Mouse (Mus musculus): Measurements from ENCODE around the gene Rabepk.
A peak's percentile ranks its signal among the peaks of the same experiment; 100 is the strongest.
"Not testable (repeated sequence)": the region's sequence is repeated elsewhere in the genome, so short reads cannot be mapped to it uniquely, and the experiment has no call there.

The Rabepk gene

DNA sequence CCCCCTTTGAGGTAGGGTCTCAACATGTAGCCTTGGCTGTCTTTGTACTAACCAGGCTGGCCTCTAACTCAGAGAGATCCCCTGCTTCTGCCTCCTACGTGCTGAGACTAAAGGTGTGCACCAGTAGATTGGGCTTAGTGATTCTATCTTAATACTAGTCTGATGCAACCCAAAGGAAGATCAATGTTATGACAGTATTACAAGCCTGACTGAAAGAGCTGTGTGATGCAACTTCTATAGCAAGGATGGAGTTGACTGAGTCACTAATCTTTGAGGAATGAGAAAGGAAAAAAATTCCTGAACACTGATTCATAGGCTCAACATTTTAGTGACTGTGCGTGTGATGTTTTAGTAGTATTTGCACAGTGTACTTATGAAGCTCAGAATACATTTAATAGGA is 29.7 kb downstream of the Rabepk start:
- no peak for DNase-seq (ENCODE audit: low read depth in 2 of 2, low spot score in 2 of 2)

DNA sequence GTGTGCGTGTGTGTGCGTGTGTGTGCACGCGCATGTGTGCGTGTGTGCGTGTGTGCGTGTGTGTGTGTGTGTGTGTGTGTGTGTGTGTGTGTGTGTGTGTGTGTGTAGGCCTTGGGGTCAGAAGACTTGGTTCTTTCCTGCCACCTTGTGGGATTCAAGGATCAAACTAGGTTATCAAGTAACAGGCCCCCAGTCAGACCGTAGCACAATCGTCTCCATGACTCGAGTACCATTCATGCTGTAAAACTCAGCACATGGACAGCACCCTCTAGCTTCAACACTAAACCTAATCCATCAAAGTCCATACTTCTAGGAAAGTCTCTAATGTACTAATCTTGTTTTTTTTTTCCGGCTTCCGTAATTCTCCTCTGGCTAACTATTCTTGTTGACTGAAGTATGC is 34.9 kb downstream of the Rabepk start:
- DNase-seq (ENCODE audit: low read depth in 2 of 2, low spot score in 2 of 2), result no peak

DNA sequence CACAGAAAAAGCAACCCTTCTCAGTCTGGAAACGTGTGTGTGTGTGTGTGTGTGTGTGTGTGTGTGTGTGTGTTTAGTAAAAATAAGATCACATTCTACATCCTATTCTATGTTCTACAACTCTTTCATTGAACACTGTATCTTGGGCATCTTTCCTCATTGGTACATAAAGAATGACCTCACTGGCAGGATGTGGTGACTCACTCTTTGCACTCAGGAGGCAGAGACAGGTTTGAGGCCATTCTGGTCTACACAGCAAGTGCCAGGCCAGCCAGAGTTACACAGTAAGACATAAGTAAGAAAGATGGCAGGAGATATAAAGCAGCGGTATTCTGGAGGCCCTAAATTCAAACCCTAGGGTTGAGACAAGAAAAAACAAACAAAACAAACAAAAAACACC is 36.8 kb downstream of the Rabepk start:
- DNase-seq (ENCODE audit: low read depth in 2 of 2, low spot score in 2 of 2), result no peak

DNA sequence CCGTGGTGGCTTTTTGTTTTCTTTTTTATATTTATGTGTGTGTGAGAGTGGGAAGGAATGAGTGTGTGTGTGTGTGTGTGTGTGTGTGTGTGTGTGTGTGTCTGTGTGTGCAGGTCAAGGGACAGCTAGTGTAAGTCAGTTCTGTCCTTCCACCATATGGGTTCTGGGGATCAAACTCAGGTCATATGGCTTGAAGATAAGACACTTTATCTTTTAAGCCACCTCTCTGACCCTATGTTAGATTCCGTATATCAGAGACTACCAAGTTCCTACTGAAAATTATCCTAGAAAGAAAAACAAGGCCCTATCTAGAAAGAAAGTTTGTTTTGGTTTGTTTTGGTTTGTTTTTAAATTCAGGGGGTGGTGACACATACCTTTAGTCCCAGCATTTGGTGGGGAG is 37.5 kb downstream of the Rabepk start:
- no peak for DNase-seq (ENCODE audit: low read depth in 2 of 2, low spot score in 2 of 2)

DNA sequence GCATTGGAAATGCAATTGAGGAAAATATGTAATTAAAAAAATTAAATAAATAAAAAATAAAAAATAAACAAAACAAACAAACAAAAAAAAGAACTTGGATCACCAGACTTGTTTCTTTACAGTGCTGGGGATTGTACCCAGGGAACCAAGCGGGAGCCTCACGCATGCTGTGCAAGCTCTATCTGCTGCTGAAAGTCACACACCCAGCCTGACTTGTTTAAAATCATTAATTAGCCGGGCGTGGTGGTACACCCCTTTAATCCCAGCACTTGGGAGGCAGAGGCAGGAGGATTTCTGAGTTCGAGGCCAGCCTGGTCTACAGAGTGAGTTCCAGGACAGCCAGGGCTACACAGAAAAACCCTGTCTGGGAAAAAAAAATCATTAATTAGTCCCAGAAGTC is 38.4 kb downstream of the Rabepk start:
- not testable (repeated sequence) for DNase-seq (ENCODE audit: low read depth in 2 of 2, low spot score in 2 of 2)

DNA sequence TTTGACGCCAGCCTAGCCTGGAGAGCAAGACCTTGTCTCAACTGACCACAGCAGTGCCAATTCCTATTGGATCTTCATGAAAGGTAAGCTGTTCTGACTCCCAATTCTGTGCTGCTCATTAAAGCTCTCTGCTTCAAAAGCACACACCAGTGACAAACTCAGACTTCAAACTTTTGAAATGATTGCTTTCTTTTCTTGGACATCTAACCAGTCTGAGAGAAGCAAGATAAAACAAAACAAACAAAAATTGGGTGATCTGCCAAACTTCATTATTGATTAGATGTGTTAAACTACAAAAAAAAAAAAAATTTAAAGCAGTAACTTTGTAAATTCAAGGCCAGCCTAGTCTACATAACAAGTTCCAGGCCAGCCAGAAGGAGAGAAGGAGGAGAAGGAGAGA is 42.4 kb downstream of the Rabepk start:
- DNase-seq (ENCODE audit: low read depth in 2 of 2, low spot score in 2 of 2), result no peak

DNA sequence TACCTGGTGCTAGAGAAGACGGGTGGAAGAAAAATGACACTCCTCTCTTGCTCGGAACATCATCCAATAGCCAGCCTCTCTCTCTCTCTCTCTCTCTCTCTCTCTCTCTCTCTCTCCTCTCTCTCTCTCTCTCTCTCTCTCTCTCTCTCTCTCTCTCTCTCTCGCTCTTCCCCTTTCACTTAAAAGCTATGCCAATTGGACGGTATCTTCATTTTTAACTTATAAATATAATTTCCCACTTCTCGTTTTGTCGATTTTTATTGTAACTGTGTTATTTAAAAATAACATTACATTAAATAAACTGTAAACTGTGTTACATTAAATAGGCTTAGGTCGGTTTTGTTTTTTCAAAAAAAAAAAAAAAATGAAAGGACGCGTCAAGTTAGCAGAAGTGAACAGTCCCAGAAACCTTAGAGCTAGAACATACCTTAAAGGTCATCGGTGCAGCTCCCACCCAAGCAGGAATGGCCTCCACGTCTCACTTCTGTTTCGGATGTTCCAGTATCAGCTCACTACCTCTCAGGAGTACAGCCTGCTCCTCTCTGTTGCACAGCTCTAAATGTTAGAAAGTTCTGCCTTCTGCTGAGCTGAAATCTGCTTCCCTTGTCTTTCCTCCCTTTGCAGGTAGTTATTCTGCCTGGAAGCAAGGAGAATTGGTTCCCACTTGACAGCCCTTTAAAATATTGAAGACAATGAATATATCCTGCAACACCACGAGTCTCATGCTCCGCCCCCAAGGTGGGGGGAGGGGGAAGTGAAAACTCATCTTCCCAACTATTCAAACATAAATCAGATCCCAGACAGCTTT is 45.0 kb downstream of the Rabepk start, which contains the start of gene Gapvd1:
Gene Gapvd1, minus strand, starts transcription at position 682 of the 808 bp plus-strand sequence.
- DNase-seq (ENCODE audit: low read depth in 2 of 2, low spot score in 2 of 2), result no peak

DNA sequence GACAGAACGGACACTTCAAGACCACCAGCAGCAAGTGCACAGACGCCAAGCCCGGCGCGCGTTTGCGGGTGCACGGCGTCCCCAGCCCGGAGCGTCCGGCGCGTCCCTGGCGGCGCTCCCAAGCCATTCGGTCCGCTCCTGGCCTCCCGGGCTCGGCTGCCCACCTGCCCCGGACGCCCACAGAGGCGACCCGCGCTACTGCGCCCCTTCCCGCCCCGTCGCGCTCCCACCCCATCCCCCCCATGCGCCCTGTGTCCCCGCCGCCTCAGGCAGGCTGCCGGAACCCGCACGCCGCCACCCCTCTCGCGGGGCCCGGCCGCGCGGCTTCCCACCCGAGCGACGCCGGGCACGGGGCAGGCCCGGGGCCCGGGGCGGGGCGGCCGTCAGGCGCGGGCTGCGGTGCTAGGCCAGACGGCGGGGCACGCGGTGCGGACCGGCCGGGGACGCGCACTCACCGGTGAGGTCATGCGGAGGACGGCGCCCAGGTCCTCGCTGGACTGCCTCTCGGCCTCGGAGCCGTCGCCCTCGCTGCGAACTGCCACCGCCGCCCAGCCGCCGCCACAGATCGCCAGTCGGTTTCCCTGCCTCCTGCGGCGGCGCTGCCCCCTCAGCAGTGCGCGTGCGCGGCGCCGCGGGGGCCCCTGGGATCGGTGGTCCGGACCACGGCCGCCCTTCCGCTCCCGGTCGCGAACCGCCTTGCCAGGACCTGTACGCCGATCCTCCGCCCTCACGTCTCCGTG is 45.7 kb downstream of the Rabepk start:
- DNase-seq (ENCODE audit: low read depth in 2 of 2, low spot score in 2 of 2), result peak; percentile 70

DNA sequence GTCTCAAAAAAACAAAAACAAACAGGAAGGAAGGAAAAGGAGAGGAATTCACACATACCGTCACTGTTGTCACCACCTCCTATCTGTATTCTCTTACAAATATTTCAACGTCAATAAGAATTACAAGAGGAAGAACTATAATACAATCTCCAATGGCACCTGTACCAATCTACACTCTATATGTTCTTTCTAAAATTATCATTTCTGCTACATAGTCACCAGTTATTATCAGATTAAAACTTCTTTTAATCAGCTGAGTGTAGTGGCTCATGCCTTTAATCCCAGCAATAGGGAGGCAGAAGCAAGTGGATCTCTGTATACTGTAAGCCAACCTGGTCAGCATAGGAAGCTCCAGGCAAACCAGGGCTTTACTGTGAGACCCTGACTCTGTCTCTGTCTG is 49.5 kb downstream of the Rabepk start:
- DNase-seq (ENCODE audit: low read depth in 2 of 2, low spot score in 2 of 2), result no peak

DNA sequence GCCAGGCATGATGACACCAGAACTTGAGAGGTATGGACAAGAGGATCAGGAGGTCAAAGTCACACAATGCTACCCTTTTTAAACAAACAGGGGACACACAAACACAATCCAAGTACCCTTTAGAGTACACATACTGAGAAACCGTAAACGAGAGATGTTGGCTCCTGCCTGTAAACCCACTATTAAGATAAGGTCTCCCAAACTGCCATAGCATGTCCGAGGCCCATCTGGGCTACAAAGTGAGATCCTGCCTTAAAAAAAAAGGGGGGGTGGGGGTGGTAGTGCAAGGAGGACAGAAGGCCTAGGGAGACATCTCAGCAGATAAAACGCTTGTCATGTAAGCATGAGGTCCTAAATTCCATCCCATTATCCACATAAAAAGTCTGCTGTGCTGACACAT is 51.2 kb downstream of the Rabepk start:
- no peak for DNase-seq (ENCODE audit: low read depth in 2 of 2, low spot score in 2 of 2)

DNA sequence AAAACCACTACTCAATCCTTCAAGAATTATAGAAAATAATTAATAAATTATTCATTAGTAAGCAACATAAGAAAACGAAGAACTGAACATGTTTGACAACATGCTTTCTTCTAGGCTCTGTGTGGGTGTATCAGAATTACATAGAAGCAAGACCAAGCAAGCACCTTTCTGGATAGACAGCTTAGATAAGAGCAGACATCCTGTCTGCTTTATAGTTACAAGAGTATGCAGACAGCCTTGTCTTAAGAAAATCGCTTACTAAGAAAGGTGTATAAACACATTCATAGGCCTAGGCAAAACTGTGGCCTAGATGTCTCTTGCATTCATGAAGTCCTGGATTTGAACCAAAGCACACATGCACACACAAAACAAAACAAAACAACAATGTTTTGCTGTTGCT is 54.0 kb downstream of the Rabepk start:
- DNase-seq (ENCODE audit: low read depth in 2 of 2, low spot score in 2 of 2), result no peak

DNA sequence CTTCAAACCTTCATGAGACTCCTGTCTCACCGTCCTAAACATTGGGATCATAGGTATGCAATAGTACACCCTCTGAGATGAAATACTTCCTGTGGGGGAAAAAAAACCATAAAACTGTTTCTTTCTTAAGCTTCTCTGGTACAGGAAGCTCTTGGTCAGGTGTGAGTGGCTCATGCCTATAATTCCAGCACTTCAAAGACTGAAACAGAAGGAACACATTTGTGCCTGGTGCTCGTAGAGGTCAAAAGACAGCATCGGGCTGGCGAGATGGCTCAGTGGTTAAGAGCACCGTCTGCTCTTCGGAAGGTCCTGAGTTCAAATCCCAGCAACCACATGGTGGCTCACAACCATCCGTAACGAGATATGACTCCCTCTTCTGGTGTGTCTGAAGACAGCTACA is 55.2 kb downstream of the Rabepk start:
- peak in 1 of 2 experiments; percentile 11 for DNase-seq (ENCODE audit: low read depth in 2 of 2, low spot score in 2 of 2)

DNA sequence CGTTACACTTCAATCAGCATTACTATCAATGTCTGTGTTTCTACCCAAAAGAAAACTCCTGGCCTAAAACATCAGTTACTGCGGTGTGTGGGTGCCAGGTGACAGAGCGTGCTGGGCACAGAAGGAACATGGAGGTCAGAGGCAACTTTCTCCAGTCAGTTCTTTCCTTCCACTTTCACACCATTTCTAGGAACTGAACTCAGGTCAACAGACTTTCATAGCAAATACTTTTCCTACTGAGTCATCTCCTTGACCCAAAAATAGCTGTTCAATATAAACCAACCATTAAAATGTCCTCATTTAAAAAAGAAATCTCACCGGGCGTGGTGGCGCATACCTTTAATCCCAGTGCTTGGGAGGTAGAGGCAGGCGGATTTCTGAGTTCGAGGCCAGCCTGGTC is 57.0 kb downstream of the Rabepk start:
- DNase-seq (ENCODE audit: low read depth in 2 of 2, low spot score in 2 of 2), result no peak

DNA sequence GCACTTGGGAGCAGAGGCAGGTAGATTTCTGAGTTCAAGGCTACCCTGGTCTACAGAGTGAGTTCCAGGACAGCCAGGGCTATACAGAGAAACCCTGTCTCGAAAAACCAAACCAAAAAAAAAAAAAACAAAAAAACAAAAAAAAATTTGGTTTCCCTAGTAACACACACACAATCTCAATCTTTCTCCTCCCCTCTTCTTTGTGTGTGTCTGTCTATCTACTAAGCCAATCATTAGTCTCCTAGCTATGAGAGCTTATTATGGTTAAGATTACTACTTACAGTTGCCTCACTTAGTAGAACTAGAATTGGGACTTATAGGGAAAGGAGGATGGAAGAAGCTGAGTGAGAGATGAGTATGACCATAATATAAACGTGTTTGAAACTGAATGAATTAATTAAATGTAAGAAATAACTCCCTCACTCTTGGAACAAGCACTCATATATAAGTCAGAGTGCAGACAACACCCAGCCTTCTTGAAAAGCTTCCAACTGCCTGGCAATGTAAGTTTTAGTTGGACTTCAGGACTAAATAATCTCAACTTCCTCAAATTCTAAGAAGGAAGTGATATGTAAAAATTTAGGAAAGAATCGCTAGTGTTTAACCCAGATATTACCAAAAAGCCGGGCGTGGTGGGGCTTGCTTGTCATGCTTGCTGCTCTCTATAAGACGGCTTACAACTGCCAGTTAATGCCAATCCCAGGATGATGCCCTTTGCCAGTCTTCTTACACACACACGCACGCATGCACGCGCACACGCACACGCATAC is 58.1 kb downstream of the Rabepk start:
- no peak for DNase-seq (ENCODE audit: low read depth in 2 of 2, low spot score in 2 of 2)

DNA sequence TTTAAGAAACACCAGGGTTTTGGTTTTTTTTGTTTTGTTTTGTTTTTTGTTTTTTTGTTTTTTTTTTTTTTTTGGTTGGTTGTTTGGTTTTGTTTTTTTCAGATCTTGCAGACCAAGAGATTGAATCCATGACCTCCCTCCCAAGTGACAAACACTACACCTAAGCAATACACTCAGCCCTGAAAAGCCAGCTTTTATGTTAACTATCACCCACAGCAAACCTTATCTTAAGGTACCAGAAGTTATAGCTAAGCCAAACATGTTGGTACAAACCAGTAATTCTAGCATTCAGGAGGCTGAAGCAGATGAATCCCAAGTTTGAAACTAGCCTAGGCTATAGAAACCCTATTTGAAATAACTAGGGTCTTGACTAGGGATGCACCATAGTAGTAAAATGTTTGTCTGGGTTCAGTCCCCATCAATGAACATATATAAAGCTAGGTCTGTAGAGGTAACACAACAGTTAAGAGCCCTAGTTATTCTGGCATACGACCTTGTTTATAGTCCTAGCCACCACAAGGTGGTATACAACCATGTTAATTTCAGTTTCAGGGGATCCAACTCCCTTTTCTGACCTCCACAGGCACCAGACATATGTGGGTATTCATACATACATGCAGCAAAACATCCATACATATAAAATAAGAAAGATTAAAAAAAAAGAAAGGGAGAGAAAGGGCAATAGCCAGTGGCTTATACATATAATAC is 59.9 kb downstream of the Rabepk start:
- no peak for DNase-seq (ENCODE audit: low read depth in 2 of 2, low spot score in 2 of 2)

DNA sequence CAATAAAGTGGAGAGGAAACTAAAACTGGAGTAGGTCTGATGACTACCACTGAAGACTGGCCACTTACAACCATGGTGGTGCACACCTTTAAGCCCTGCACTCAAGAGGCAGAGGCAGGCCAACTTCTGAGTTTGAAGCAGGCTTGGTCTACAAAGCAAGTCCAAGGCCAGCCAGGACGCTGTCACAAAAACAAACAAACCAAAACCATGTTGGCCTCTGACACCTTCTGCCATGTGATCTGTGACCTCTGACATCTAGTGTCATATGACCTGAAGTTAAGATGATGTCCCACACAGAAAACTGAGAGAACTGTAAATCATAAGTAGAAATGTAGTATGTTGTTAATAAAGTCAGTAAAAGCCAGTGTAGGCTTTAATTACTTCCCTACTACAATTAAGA is 61.8 kb downstream of the Rabepk start:
- no peak for DNase-seq (ENCODE audit: low read depth in 2 of 2, low spot score in 2 of 2)

DNA sequence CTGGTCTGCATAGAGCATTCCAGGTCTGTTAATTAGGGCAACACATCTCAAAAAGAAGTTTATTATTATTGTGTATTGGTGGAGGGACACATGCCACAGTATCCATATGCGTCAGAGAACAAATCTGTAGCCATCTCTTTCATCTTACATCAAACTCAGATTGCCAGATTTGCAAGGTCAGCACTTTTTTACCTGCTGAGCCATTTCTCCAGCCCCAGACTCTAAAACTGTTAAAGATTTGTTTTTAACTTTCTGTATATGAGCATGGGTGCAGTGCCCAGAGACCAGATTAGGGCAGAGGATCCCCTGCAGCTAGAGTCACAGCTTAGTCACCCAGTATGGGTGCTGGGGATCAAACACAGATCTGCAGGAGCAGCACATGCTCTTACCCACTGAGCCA is 63.1 kb downstream of the Rabepk start:
- no peak for DNase-seq (ENCODE audit: low read depth in 2 of 2, low spot score in 2 of 2)

Measured in CD8-positive naive resting alpha-beta T cell, adult 2 months (primary cell).